Mouse (Mus musculus): ENCODE measurements at regions not wholly inside any gene's neighbourhood (a gene's known extent, or its start where the extent isn't known, plus 50 kb on each side); places are given as distances from the start of the nearest gene placed in this dataset.

- TF ChIP-seq CTCF (IDR thresholded peaks at IDR 0.05; ENCODE audit: borderline replicate concordance, insufficient read depth, low read depth, low read length) (no peak), POLR2A (IDR thresholded peaks at IDR 0.05; ENCODE audit: borderline replicate concordance, insufficient read depth, low read length) (no peak)
Observed at GRCm38 (mm10) chr8:82476708-82477425, 73.8 kb upstream of the Il15 start.

All from cerebellum, adult 2 months (tissue).